Mouse (Mus musculus): ENCODE measurements around the gene Acvr1c.

DNA sequence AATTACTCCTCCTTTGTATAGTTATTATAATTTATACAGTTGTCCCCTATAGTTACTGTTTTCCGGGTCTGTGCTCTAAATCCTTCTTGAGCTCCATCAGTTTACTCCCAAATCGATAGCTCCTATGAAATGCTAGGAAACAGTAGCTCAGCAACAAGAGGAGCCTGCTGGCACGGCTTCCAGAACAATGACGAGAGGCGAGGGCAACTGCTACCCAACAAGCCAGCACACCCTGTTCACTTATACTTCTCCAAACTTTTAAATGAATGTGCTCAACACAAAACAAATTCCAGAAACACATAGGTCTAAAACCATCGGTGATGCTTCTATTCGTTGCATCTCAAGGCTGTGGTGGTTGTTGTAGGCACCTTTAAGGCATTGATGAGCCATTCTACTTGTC lies 41.5 kb downstream of the Acvr1c start:
- TF ChIP-seq CTCF (IDR thresholded peaks at IDR 0.05; ENCODE audit: borderline replicate concordance, insufficient read depth, low read depth, low read length) = no peak
- TF ChIP-seq POLR2A (IDR thresholded peaks at IDR 0.05; ENCODE audit: borderline replicate concordance, insufficient read depth, low read length) = no peak

Measured in cerebellum, adult 2 months (tissue).